Mouse (Mus musculus) left cerebral cortex, adult 8-10 months (tissue): ENCODE data around the gene Ube2e3. TPM values are rescaled to one million over a fixed set of nuclear protein-coding genes. Genes with fewer than 3 reads are reported as not detected.

Experiments
- DNase-seq, 2 experiments: peaks; one replicate each; pipeline ENCODE4 v3.0.0; 2022; ENCODE audit warnings: low spot score in 2 of 2
- total RNA-seq, 4 experiments: library from RNA; stranded (reverse); gene quantifications; 2 replicates each; pipeline ENCODE4 v1.2.4; 2022

Gene Ube2e3
- 10 to 100 TPM; 85.6 to 91.8 (median 87.0) TPM for total RNA-seq

GRCm38 (mm10) chr2:78867726-78868510 lies at the start of gene Ube2e3:
Gene Ube2e3 (plus strand): TSS chr2:78868124.
- no peak for DNase-seq

- no peak for DNase-seq
These were observed 38.0 kb upstream of the Ube2e3 start for GRCm38 (mm10) chr2:78829887-78830286.

- DNase-seq: no peak
These were observed 26.3 kb upstream of the Ube2e3 start for GRCm38 (mm10) chr2:78841494-78842224.

GRCm38 (mm10) chr2:78844365-78844764 lies 23.6 kb upstream of the Ube2e3 start:
- DNase-seq: no peak

GRCm38 (mm10) chr2:78845274-78845673 lies 22.6 kb upstream of the Ube2e3 start:
- no peak for DNase-seq

GRCm38 (mm10) chr2:78845717-78846116 lies 22.2 kb upstream of the Ube2e3 start:
- no peak for DNase-seq

- no peak for DNase-seq
These were observed 13.6 kb upstream of the Ube2e3 start for GRCm38 (mm10) chr2:78854315-78854714.

GRCm38 (mm10) chr2:78858628-78859027 lies 9.3 kb upstream of the Ube2e3 start:
- no peak for DNase-seq

- DNase-seq: no peak
These were observed 8.4 kb upstream of the Ube2e3 start for GRCm38 (mm10) chr2:78859266-78860087.

- DNase-seq: no peak
These were observed 7.9 kb upstream of the Ube2e3 start for GRCm38 (mm10) chr2:78860088-78860372.

- DNase-seq: no peak
These were observed 3.8 kb upstream of the Ube2e3 start for GRCm38 (mm10) chr2:78864116-78864515.

GRCm38 (mm10) chr2:78864866-78865265 lies 3.1 kb upstream of the Ube2e3 start:
- DNase-seq: no peak

GRCm38 (mm10) chr2:78868511-78868854 lies 559 bp downstream of the Ube2e3 start:
- peak; percentile 46 to 50 for DNase-seq

GRCm38 (mm10) chr2:78868951-78869720 lies 1.2 kb downstream of the Ube2e3 start:
- DNase-seq: peak; percentile 59 to 80

- DNase-seq: no peak
These were observed 2.0 kb downstream of the Ube2e3 start for GRCm38 (mm10) chr2:78869721-78870442.

- no peak for DNase-seq
These were observed 2.6 kb downstream of the Ube2e3 start for GRCm38 (mm10) chr2:78870443-78871025.

- no peak for DNase-seq
These were observed 4.3 kb downstream of the Ube2e3 start for GRCm38 (mm10) chr2:78871971-78872860.

GRCm38 (mm10) chr2:78873946-78874345 lies 6.0 kb downstream of the Ube2e3 start:
- no peak for DNase-seq

- no peak for DNase-seq
These were observed 8.1 kb downstream of the Ube2e3 start for GRCm38 (mm10) chr2:78876002-78876401.
